Mouse (Mus musculus) brain, adult 2 months (tissue): ENCODE data around the gene Hoxc5.

Experiments
- DNase-seq: peaks from one replicate; pipeline ENCODE4 v3.0.0; 2011; ENCODE audit warnings: low read depth, low spot score

Hoxc5 gene

DNA sequence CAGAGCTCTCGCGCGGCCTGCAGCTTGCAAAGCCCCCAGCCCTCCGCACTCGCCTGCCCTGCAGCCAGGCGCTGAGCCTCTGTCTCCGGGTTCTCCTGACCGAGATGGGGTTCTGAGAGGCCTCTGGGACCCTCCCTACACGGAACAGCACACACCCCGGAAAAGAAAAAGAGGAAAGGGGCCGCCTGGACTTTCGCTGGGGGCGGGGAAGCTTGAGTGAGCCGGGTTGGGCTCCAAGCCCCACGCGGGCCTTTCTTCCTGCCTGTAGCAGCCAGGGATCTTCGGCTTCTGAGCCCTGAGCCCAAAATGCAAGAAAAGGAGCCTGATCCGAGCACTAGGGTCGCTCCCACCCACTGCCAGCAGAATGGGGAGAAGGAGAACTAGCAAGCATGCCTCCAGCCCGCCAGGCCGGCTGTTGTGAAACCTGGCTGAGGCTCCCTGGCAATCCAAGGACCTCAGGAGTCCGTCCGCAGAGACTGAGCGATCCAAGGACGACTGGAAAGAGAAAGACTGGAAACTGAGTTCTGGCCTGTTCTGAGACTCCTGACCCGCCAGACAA, 44.8 kb downstream of the Hoxc5 start:
- DNase-seq, result no peak

DNA sequence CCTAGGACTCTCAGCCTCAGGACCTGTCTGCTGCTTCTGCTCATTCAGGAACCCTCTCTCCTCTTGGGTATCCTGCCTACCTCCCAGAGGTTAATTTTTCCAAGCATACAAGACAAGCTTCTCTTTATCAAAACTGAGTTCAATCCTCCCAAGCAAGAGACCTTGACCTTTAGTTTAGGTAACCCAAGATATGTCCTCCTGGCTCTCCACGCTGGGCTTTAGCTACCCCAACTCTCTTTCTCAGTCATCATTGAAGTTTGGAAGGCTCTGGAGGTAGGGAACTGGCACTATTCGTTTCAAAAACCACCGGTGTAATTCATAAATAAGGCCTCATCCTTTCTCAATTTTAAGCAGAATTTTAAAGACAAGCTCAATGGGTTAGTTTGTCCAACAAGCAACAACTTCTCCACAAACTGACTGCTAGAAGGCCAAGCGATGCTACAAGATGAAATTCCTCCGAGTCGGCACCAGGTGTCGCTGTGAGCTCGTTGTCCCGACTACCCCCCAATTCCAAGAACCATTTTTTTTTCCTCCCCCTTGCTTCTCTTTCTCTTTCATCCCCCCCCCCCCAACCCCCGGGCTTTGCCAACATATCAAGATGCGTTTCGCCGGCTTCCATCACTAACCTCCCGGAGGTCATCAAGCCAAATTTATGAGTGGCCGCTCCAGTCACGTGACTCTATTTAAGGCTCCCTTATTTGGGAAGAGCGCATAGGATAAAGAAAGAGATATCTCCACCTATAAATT, 46.2 kb downstream of the Hoxc5 start:
- peak; percentile 71 for DNase-seq

DNA sequence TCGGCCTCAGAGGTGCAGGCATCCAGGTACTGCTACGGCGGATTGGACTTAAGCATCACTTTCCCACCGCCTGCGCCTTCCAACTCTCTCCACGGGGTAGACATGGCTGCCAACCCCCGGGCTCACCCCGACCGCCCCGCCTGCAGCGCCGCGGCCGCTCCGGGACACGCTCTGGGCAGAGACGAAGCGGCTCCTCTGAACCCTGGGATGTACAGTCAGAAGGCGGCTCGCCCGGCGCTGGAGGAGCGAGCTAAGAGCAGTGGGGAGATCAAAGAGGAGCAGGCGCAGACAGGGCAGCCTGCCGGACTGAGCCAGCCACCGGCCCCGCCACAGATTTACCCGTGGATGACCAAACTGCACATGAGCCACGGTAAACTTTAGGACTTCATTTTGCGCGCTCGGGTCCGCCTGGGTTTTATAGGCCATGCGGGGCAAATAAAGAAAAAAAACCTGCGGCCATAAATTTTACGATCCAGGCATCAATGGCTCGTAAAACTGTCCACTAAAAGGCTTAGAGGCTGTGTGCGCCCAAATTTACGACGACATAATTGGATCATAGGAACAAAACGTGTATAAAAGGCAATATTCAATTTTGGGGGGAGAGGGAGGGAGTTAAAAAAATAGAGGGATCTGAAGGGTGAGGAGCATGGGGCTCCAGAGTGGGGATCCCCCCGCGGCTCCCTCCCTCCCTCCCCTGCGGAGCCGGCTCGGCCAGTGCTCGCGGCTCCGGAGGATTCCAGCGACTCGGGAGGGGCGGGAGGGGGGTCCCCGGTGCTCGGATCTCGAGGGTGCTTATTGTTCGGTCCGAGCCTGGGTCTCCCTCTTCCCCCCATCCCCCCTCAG, 47.1 kb downstream of the Hoxc5 start:
- peak; percentile 4 for DNase-seq

DNA sequence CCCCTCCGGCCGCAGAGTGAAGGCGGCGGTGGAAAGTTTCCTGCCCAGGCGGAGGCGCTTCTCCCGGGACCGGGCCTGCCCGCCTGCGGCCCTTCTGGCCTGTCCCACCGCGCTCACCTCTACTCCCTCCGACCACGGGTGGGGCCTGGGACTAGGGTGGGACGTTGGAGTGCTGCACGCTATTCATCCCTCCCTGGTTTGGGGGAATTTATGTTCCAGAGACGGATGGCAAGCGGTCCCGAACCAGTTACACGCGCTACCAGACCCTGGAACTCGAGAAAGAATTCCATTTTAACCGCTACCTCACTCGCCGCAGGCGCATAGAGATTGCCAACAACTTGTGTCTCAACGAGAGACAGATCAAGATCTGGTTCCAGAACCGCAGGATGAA, 47.8 kb downstream of the Hoxc5 start:
- DNase-seq, result no peak

DNA sequence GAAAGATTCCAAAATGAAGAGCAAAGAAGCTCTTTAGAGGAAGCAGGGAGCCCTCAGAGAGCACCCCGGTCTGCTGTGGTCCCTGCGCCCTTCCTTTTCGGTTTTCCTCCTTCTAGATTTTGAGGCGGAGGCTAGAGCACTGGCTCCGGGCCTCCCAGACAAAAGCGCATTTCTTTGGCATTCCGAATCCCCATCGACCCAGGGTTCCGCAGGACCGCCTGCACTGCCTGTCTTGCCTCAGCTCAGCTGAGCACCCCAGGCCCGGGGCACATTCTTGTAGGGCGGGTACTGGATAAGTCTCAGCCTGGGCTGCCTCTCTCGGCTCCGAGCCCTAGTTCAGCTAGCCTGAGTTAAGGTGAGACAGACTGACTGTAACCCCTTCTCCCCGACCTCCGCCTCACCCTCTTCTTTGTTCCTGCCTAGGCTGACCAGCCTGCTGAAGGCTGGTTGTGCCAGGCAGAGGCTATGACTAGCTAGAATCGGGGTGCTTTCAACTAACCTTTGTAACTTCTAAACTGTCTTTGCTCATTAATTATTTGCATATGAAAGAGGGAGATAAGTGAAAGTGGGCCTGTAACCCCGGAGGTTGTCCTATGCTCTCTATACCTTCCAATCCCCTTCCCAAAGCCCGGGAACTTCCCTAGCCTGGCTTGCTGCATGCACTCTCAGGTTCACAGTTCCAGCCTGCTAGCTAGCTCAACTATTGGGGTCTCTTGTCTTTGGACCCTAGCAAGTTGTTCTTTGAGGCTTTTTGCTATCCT, 48.3 kb downstream of the Hoxc5 start:
- DNase-seq, result no peak

DNA sequence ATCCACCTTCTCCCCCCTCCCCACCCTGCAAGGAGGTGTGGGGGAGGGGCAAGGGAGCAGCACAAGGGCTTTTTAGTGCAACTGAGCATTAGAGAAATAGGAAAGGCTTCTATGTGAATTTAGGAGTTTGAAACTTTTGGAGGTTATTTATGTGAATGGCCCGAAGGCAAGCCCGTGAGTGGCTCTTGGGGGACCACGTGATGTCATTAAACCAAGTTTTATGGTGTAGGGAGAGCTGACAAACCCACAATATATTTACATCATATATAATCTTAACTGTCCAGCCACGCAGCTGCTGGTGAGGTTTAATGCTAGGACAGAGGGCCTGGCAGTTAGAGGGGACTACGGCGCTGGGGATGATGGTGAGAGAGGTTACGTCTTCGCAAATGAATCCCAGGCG, 51.4 kb downstream of the Hoxc5 start, which contains the start of gene Hoxc4:
Hoxc4 (plus strand) TSS at position 299 of the 400 bp plus-strand sequence.
- DNase-seq, result no peak

DNA sequence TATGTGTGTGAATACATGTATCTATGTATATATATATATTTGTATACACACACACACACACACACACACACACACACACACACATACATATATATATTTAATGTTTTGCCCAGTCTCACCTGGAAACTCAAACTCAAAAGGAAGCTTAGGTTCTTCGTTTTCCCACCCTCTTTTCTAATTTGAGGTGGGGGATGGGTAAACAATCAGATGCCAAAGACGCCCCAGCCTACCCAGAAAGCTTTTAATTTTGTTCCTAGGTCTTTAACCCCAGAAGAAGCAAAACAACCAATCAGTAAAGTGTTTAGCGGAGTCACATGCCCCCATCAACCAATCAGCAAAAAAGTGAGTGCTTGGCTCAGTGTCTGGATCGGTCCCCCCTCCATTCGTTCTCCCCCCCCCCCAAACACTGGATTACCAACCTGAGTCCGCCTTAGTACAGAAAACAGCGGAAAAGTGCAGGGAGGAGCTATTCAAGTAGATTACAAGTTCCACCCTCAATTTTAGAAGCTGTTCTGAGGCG, 53.7 kb downstream of the Hoxc5 start:
- no peak for DNase-seq

DNA sequence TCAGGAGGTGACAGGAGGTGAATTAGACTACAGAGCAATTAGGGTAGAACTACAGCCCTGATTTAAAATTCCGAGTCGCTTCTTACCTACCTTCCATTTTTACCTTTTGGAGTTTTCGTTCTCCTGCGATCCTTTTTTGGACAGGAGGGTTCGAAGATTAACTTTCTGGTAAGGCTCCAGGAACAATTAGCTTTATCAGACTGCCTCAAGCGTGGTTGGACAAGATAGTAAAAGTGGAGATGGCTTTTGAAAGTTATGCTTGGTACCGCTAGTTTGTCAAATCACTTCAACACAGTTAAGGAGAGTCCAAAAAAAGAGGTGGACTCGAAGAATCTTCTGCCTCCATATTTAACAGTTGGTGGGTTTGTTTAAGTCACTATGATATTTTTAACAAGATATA, 54.3 kb downstream of the Hoxc5 start:
- no peak for DNase-seq

DNA sequence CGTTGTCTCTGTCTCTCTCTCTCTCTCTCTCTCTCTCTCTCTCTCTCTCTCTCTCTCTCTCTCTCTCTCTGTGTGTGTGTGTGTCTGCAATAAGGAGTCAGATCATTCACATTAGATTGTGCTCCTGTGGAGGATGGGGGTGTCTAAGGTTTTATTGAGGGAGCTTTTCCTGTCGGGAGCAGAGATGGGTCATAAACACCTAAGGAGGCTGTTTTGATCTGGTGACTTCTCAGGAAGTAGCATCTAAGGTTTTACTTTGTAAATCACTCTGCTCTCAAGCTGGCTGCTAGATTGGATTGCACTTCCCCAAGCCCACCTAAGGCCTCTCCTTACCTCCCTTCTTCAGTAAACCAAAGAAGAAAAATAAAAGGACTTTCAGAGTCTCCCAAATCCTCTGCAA, 56.9 kb downstream of the Hoxc5 start:
- DNase-seq, result no peak

DNA sequence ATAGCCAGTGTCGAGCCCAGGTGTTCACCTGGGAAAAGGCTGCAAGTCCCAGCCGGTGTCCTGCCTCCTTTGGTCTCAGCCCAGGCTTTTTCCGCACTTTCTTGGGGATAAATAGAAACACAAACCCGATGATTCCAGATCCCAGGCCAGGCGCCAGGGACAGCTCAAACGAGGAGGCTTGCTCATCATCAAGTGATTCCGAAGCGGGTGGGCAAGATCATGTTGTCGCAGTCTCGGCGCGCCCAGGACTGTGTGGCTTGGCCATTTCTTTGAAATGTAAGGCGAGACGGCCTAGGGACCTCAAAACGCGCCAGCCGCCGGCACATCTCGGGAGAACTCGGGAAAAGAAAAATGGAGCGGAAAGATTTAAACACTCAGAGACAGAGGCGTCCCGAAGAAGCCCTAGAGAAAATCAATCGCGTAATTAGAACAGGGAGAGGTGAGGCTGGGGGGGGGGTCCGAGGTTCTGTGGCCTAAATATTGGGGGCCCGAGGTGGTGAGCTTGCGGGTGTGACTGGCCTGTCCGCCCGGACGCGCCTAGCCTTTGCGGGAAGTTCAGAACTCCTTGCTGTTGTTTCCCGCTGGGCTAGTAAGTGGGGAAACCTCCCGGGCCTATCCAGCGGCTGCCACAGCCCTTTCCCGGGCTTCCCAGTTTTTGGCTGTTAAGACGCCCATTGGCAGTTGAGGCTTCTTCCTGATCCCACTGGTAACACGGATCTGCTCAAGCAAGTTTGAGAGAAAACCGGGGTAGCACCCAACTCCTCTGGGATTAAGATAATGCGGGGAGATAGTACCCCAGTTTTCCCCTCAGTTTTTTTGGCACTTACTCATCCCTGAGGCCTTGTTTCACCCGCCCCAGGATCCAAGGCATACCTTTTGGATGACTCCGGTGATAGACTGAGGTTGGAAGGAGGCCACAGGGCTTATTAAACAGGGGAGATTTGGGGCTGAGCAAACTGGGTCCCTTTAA, 60.3 kb downstream of the Hoxc5 start:
- no peak for DNase-seq

DNA sequence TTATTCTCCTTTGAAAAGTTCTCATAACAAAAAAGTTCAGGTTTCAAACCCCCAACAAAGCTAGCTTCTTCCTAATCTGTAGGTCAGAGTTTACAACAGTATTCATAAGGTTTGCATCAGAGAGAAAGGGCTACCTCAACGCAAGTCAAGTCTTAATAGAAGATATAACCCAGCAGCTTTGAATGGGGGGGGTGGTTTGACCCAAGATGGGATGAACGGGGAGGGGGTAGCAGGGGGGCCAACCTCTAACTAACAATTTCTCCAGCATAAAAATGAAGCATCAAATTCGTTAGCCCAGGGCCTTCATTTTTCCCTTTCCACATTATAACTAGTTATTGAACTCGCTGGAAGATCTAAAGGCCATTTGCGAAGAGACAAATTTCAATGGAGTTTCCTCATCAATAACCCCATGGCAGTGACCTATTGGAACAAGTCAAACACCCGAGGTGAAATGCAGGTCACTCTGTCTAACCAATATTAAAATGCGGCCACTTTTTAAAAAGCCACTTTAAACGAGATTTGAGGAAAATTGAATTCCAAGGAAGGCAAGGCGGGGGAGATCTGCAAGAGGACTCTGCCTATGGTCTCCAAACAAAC, 61.8 kb downstream of the Hoxc5 start:
- DNase-seq, result no peak

DNA sequence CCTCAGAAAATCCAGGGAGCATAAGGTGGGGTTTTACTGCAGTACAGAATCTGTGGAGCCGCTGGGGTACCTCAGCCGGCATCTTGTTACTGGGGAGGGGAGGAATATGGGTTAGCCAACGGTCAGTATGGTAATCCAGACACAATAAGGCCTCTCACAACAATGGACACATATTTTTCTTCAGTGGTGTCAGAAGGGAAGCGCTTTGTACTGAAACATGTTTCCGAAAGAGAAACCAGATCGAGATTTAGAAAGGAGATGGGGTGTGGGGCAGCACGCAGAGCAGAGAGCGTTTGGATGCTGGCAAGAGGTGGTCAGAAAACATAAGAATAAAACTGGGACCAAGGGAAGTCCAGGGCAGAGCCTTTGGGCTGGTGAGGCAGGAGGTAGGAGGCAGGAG, 62.9 kb downstream of the Hoxc5 start:
- no peak for DNase-seq

DNA sequence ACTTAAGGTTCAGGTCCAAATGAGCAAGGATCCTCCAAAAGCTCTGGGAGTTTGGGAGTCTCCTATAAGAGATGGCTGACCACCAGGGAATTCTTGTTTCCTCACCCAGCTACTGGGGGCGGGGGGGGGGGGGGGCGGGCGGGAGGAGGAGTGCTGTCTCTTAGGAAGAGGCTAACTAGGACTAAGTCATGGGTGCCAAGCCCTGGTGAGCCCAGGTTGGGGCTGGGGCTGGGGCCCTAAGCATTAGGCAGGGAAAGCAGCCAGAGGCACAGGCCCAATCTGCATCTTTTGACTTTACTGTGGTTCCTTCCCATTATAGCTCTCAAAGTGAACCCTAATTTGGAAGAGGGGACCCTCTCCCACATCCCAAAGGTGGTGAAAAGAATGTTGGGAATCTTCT, 64.9 kb downstream of the Hoxc5 start:
- no peak for DNase-seq

DNA sequence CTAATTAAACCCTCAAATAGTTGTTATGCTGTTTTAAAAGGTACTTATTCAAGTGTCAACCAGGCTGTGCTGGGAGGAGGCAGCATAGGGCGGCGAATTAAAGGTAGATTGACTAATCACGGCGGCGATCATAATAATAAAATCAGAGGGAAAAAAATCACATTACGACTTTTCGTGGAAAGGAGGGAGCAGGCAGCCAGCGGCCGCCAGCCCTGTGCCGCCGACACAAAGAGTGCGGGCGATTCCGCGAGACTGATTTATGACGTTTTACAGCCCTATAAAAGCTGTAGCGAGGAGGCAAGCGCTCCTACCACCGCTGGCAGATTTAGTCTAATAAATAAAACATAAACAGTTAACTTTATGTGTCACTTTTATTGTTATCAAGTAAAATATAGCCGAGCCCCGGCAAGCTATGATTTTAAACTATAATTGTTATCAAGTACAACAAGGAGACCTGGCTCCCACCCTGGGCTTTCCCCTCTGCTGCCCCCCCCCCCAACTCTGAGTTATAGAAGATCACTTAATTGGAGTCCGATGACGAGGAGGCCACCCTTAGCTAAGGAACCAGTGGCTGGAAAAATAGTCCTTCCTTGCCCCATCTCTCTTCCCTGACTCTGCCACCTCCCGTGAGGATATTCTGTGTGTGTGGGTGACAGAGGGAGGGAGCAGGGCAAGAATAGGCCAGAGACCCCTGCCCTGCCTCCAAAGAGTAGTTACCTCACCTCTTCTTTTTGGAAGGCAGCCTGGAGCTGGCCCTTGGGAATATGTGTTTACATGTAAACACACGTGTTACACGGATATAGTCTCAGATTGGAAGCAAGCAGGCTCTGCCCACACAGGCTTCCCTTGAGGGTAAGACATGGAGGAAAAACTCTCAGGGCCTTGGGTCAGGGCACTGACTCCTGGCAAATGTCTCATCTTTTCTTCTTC, 65.7 kb downstream of the Hoxc5 start:
- DNase-seq, result no peak

DNA sequence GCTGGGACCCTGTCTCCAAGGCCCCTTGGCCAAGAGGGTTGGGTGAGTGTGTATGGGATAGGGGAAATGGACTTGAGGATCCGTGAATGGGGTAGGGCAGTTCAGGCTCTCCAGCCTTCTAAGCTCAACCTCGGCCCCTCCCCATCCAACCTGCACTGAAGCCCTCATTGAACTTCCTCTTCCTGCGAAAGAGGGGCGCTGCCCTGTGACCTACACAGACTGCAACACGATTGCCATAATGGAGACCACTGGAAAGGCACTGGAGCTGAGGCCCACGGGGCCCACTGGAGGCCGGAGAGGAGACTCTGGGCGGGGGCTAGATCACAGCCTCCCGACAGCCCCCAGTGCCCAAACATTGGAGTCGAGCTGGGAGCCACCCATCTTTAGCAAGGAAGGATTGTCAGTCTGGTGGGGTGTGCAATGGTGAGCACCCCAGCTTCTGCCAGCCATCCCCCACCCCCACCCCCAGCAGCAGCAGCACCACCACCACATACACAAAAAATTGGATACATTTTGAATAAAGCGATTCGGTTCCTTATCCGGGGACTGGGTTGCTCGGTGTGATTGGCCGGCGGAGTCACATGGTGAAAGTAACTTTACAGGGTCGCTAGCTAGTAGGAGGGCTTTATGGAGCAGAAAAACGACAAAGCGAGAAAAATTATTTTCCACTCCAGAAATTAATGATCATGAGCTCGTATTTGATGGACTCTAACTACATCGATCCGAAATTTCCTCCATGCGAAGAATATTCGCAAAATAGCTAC, 67.0 kb downstream of the Hoxc5 start:
- no peak for DNase-seq

DNA sequence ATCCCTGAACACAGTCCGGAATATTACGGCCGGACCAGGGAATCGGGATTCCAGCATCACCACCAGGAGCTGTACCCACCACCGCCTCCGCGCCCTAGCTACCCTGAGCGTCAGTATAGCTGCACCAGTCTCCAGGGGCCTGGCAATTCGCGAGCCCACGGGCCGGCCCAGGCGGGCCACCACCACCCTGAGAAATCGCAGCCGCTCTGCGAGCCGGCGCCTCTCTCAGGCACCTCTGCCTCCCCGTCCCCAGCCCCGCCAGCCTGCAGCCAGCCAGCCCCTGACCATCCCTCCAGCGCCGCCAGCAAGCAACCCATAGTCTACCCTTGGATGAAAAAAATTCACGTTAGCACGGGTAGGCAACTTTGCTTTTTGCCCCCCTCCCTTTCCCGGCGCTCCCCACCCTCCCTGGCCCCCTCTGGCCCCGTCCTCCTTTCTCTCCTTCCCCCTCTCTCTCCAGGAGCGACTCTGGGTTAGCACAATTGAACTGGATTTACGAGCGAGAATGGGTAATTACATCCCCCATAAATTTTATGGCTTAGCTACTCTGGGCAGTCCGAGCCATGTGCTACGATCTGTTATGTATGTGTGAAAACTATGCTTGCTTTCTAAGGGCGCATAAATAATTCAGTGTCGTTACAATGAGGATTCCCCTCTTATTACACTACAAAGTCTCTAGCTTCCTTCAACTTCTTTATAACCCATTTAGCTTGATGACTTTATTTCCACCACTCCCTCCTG, 67.7 kb downstream of the Hoxc5 start:
- DNase-seq, result no peak

DNA sequence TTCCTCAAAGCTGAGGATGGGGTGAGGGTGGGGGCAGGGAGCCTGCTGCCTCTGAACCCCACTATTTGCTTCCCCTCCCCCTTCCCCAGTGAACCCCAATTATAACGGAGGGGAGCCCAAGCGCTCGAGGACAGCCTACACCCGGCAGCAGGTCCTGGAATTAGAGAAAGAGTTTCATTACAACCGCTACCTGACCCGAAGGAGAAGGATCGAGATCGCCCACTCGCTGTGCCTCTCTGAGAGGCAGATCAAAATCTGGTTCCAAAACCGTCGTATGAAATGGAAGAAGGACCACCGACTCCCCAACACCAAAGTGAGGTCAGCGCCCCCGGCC, 68.3 kb downstream of the Hoxc5 start:
- DNase-seq, result no peak

DNA sequence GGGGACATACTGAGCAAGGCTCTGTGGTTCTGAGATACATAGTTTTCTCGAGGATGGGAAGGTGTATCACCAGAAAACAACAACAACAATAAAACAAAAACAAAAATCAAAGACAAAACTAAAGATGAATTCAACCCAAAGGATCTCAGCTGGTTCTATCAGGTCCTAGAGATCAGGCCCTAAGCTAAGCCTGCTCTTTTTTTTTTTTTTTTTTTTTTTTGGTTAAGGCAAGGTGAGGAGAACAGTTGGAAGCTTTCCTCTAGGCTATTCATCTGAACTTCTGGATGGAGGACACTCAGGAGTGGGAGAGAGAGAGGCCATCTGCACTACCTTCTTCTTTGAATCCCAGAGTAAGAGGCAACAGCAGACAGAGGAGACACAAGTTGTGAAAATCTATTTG, 70.3 kb downstream of the Hoxc5 start:
- no peak for DNase-seq
